Mouse (Mus musculus): ENCODE measurements around the gene Rhot2.

Gene Rhot2

DNA sequence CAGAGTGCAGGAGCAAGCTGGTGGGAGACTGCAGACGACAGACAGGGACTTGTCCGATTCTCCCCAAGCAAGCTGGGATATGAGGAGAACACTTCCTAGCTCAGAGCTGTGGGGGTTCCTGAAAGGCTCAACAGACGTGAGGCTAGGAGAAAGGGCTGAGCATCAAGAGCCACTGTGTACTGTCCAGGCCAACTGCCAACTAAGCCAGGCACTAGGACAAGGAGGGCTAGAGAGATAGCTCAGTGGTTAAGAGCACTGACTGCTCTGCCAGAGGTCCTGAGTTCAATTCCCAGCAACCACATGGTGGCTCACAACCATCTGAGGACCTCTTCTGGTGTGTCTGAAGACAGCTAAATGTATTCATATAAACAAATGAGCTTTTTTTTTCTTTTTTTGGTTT, 2.1 kb downstream of the Rhot2 start:
- no peak for DNase-seq (ENCODE audit: extremely low spot score, low read depth, low spot score)

- DNase-seq (ENCODE audit: extremely low spot score, low read depth, low spot score): no peak
These were observed 3.4 kb downstream of the Rhot2 start, which contains the start of gene Gm20683 for GRCm38 (mm10) chr17:25841117-25841880. Gm20683 (minus strand) TSS chr17:25841763.

GRCm38 (mm10) chr17:25840519-25840918, 4.1 kb downstream of the Rhot2 start:
- DNase-seq (ENCODE audit: extremely low spot score, low read depth, low spot score): no peak

DNA sequence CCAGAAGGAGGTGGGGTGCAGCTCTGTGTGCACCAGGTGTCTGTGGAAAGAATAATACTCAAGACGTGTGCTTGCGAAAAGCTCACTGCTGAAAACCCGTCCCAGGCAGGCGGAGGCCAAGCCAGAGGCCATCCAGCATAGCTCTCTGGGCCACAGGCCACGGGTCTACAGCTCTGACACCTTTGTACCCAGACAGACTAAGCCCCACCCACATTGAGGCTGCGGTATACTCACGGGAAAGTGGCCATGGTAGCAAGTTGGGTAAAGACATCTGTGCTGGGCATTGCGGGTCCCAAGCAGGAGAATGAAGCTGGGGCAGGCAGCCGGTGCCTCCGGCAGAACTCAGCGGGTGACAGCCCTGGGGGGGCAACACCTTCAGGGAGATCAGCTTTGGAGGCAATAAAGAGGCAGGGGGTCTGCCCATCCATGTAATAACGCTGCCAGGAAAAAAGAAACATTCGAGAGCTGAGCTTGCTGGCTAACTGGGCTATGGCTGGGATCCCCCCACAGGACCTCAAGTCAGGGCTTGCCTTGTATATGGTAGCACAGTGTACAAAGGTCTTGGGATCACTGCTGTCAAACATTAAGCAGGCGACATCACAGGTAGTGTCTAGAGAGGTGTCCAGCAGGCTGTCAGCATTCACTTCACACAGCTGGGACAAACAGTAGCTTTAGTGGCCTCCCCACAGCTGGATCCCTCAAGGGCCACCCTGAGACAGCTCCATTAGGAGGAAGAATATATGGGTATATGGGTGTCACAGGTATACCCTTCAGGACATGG, 5.0 kb downstream of the Rhot2 start:
- no peak for DNase-seq (ENCODE audit: extremely low spot score, low read depth, low spot score)

- DNase-seq (ENCODE audit: extremely low spot score, low read depth, low spot score): no peak
These were observed 5.7 kb downstream of the Rhot2 start for GRCm38 (mm10) chr17:25838904-25839303.

GRCm38 (mm10) chr17:25837533-25837932, 7.1 kb downstream of the Rhot2 start:
- DNase-seq (ENCODE audit: extremely low spot score, low read depth, low spot score): no peak

GRCm38 (mm10) chr17:25837076-25837410, 7.6 kb downstream of the Rhot2 start, which contains the start of gene Rhbdl1:
Rhbdl1 (minus strand) TSS chr17:25837295.
- no peak for DNase-seq (ENCODE audit: extremely low spot score, low read depth, low spot score)

- DNase-seq (ENCODE audit: extremely low spot score, low read depth, low spot score): no peak
These were observed 8.1 kb downstream of the Rhot2 start for GRCm38 (mm10) chr17:25836397-25837075.

DNA sequence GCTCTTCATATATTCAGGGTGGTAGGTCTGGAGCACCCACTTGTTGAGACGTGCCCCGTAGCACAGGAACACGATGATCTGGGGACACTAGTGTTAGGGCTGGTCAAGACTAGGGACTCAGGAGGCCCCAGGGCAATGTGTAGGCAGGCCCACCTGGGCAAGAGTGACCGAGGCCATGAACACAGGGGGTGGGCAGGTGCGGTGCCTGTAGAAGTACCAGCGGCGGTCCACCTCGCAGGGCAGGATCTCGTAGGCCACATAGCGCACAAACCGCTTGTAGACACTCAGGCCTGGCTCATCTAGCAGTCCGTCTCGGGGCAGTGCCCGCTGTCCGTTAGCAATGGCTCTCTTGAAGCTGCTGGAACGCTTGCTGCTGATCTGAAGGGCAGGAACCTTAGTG, 8.8 kb downstream of the Rhot2 start:
- DNase-seq (ENCODE audit: extremely low spot score, low read depth, low spot score): no peak

GRCm38 (mm10) chr17:25835301-25835700, 9.3 kb downstream of the Rhot2 start:
- no peak for DNase-seq (ENCODE audit: extremely low spot score, low read depth, low spot score)

GRCm38 (mm10) chr17:25834595-25835222, 9.9 kb downstream of the Rhot2 start:
- DNase-seq (ENCODE audit: extremely low spot score, low read depth, low spot score): no peak

DNA sequence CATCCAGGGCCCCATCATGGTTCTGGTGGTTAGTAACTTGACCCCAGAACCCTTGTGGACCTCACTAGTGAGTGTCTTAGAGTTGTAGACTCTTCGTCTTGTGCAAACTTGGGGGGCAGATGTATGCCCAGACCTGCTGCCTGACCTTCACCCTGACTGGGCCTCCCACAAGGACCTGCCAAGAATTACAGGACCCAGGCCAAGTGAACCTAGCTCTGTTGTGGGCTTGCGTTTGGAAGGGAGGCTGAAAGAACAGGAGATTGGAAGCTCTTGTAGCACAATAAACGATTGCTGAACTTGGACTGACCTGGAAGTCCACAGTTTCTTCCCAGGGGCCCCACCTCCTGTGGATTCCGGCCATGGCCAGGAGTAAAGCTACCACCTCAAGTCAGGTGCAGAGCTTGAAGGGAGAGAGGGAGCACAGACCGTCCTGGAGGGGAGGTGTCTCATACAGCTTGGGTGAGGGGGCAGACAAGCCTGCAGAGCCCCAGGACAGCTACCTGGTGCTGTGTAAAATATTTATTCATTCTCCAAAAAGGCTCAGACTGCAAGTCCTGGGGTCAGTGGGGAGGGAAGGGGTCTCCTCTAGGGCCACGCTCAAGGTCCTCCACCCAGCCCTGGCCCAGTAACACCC, 10.6 kb downstream of the Rhot2 start:
- DNase-seq (ENCODE audit: extremely low spot score, low read depth, low spot score): no peak

DNA sequence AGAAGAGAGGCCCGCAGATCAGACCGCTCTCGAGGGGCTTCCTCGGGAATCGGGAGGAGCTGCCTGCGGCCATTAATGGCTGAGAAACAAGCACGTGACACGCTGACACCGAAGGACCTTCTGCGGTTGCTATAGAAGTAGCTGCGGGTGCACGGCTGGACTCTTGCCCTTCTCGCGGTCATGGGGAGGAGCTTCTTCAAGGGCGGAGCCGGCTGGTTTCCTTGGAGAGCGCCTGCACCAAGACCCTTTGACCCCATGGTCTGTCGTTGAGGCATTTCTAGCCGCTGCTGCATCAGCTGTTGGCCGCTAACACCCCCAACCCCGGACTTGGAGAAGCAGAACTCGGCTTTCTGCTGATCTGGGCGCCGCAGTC, 11.4 kb downstream of the Rhot2 start, which contains the start of gene Stub1:
Stub1 (minus strand) TSS at position 114 of the 373 bp plus-strand sequence.
- peak; percentile 69 for DNase-seq (ENCODE audit: extremely low spot score, low read depth, low spot score)

DNA sequence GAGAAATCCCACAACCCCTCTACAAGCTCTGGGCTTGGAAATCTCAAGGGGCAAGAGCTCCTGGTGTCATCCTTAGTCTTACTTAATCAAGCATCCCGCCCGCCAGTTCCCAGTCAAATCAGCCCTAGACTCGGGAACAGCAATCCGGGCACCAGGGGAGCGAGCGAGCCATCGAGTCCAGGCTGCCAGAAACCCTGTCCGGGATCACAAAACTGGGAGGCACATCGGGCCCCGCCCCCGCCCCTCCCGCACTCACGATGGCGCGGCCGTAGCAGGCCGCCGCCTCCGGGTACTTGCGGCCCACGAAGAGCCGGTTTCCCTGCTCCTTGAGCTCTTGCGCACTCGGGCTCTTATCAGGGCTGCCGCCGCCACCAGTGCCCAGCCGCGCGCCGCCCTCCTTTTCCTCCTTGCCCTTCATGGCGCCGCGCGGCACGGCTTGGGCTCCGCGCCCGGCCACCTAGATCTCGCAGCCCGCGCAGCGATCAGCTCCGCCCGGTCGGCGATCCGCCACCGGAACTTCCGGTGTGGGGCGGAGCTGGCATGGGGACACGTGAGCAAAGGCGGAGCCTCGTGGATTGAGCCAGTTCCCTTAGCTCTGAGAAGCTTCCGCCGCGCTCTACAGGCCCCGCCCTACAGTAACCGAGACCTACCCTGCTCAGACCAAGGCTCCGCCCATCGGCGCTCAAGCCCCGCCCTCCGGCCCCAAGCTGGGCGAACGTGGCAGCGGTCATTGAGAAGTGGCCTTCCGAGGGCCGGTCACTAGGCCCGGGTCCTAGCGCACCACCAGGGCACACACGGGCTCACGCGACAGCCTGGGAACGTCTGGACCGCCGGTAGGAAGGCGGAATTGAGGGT, 12.0 kb downstream of the Rhot2 start:
- peak; percentile 90 for DNase-seq (ENCODE audit: extremely low spot score, low read depth, low spot score)

DNA sequence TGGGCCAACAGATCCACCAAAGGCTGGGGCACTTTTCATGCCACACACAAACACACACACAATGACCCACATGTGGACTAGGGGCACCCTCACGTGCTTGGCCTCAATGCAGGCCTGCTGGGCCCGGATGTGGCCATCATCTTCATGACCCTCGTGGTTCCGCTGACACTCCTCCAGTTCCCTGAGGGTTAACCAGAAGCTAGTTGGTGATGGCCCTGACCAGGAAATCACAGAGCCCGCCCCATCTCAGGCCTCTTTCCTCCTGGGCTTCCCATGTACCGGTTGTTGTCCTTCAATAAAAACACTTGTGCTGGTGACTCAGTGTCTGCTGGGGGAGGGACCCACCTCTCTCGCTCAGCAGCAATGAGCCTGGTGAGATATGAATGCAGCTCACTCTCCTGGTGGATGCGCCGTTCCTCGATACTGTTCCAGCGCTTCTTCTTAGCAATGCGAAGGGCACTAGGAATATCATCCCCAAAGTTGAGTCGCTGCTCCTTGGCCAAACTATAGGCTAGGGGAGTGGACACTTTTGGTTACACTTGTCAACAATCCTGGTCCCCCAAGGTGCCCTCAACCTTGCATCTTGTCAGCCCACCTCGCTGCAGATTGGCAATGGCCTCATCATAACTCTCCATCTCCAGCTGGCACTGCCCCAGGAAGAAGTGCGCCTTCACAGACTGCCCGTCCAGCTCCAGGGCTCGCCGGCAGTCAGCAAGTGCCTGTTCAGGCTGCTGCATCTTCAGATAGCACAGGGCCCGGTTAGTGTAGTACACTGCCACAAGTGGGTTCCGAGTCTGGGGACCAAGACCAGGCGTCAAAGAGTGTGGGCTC, 13.0 kb downstream of the Rhot2 start:
- no peak for DNase-seq (ENCODE audit: extremely low spot score, low read depth, low spot score)

DNA sequence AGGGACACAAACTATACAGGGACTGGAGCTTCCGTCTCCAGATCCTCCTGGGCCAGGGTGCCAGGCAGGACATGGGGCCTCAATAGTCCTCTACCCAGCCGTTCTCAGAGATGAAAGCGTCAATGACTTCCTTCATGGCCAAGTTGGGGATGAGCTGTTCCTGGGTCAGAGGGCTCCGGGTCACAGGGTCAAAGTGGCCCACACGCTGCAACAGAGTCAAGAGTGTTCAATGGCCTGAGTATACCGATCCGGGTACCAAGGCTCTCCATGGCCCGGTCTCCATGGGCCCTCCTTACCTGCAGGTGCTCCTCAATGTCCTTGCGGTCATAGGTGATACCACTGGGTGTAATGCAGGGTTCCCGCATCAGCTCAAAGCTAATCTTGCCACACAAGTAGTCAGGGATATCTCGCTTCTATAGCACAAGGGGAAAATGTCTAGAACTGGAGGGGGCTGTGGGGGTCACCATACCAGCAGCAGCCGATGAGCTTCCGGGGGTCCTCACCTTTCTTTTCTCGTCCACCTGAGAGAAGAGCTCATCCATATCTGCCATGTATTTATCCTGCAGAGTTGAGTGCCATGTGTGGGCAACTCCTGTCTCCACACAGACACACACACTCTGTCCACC, 13.7 kb downstream of the Rhot2 start:
- no peak for DNase-seq (ENCODE audit: extremely low spot score, low read depth, low spot score)

- DNase-seq (ENCODE audit: extremely low spot score, low read depth, low spot score): no peak
These were observed 14.4 kb downstream of the Rhot2 start for GRCm38 (mm10) chr17:25830200-25830753.

GRCm38 (mm10) chr17:25829558-25830017, 15.1 kb downstream of the Rhot2 start:
- DNase-seq (ENCODE audit: extremely low spot score, low read depth, low spot score): no peak
